Mouse (Mus musculus) naive thymus-derived CD4-positive, alpha-beta T cell, adult 2 months (primary cell): ENCODE measurements around the gene Mapk10.

Experiments used
- DNase-seq: peaks from one replicate; pipeline ENCODE4 v3.0.0-alpha.2; 2011; ENCODE audit warnings: low read depth

Gene Mapk10

GRCm38 (mm10) chr5:103050319-103050916, 160.7 kb downstream of the Mapk10 start:
- no peak for DNase-seq

GRCm38 (mm10) chr5:103048011-103048410, 163.1 kb downstream of the Mapk10 start:
- no peak for DNase-seq

GRCm38 (mm10) chr5:103037752-103038151, 173.4 kb downstream of the Mapk10 start:
- no peak for DNase-seq

GRCm38 (mm10) chr5:103028940-103029621, 182.1 kb downstream of the Mapk10 start:
- no peak for DNase-seq

- no peak for DNase-seq
Measured at GRCm38 (mm10) chr5:103022504-103023172, 188.5 kb downstream of the Mapk10 start.

- no peak for DNase-seq
Measured at GRCm38 (mm10) chr5:103021479-103021878, 189.7 kb downstream of the Mapk10 start.

- no peak for DNase-seq
Measured at GRCm38 (mm10) chr5:103020954-103021353, 190.2 kb downstream of the Mapk10 start.

GRCm38 (mm10) chr5:103020127-103020526, 191.0 kb downstream of the Mapk10 start:
- DNase-seq: no peak

- no peak for DNase-seq
Measured at GRCm38 (mm10) chr5:103017637-103018036, 193.5 kb downstream of the Mapk10 start.

GRCm38 (mm10) chr5:103014309-103014708, 196.8 kb downstream of the Mapk10 start:
- no peak for DNase-seq

- no peak for DNase-seq
Measured at GRCm38 (mm10) chr5:103008894-103009293, 202.2 kb downstream of the Mapk10 start.

- no peak for DNase-seq
Measured at GRCm38 (mm10) chr5:103002116-103002515, 209.0 kb downstream of the Mapk10 start.

GRCm38 (mm10) chr5:103000572-103000971, 210.6 kb downstream of the Mapk10 start:
- no peak for DNase-seq

- no peak for DNase-seq
Measured at GRCm38 (mm10) chr5:102998524-102998923, 212.6 kb downstream of the Mapk10 start.

- no peak for DNase-seq
Measured at GRCm38 (mm10) chr5:102997907-102998306, 213.2 kb downstream of the Mapk10 start.

- DNase-seq: no peak
Measured at GRCm38 (mm10) chr5:102996331-102996730, 214.8 kb downstream of the Mapk10 start.

GRCm38 (mm10) chr5:102995928-102996327, 215.2 kb downstream of the Mapk10 start:
- DNase-seq: no peak

- DNase-seq: no peak
Measured at GRCm38 (mm10) chr5:102993951-102994350, 217.2 kb downstream of the Mapk10 start.

GRCm38 (mm10) chr5:102991691-102992090, 219.4 kb downstream of the Mapk10 start:
- DNase-seq: no peak

GRCm38 (mm10) chr5:102978382-102978781, 232.8 kb downstream of the Mapk10 start:
- no peak for DNase-seq

- no peak for DNase-seq
Measured at GRCm38 (mm10) chr5:102977138-102977537, 234.0 kb downstream of the Mapk10 start.

- no peak for DNase-seq
Measured at GRCm38 (mm10) chr5:102976540-102976939, 234.6 kb downstream of the Mapk10 start.

GRCm38 (mm10) chr5:102974400-102974799, 236.7 kb downstream of the Mapk10 start:
- no peak for DNase-seq
